Mouse (Mus musculus) testis, adult 2 months (tissue): ENCODE results near the gene Mybph.

Experiments used
- CTCF ChIP-seq: fragments of 200-500 bp; IDR thresholded peaks from 2 replicates; pipeline ENCODE4 v1.5.1; 2012; ENCODE audit warnings: low read depth, mild to moderate bottlenecking, inconsistent platforms, low read length, moderate library complexity; ENCODE audit not compliant: control insufficient read depth, insufficient read depth, insufficient replicate concordance
- POLR2A ChIP-seq: fragments of 200-500 bp; IDR thresholded peaks from 2 replicates; pipeline ENCODE4 v1.6.1; 2012; ENCODE audit warnings: low read depth, mild to moderate bottlenecking, inconsistent platforms, low read length, moderate library complexity; ENCODE audit not compliant: control insufficient read depth

DNA sequence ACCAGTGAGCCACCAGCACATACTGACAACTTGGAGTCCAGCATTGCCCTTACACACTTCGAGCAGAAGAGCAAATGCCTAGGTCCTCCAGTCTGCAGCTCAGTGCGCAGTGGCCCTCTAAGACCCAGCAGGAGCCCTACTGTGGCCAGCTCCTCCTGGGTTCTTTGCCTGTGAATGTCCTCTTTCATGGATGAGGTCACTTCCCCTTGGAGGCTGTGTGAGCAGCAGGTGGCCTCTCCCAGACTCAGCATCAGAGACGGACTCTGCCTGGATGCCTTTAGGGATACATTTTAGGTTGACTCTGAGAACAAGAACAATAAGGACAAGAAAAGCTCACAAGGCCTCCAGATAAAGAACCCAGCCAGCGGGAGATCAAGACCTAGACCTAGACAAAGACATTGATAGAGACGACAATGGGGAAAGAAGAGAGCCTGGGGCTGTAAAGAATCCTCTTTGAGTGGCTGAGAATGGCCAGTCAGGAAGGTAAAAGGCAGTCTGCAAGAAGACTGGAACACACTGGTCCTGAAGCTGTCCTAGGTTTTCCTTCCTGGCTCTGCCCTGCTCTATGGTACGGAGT lies 17.0 kb downstream of the Mybph start:
- no peak for TF ChIP-seq POLR2A
- TF ChIP-seq CTCF = no peak
